Mouse (Mus musculus) thymus, postnatal 36 days (tissue): ENCODE measurements around the gene Zfp618.

Experiments
- DNase-seq, 2 experiments: peaks; one replicate each; pipeline ENCODE4 v3.0.0; 2022; ENCODE audit warnings: mixed read lengths in 2 of 2

Gene Zfp618

DNA sequence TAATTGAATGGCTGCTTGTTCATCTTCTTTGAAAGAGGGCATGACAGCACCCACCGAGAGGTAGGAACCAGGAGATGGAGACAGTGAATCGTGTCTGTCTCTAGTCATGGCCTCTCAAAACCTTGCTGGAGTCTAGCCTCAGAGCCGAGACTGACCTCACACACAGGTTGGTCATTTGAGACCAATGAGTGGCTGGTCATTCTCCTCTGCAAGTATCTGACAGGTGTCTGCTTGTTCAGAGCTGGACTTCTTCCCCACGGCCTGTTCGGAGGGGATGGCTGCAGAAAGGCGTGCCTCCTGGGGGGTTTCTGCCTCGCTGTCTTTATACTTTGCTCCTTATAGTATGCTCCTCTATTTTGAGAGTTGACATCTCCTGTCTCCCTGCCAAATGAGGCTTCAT is 70.6 kb downstream of the Zfp618 start:
- DNase-seq = no peak

DNA sequence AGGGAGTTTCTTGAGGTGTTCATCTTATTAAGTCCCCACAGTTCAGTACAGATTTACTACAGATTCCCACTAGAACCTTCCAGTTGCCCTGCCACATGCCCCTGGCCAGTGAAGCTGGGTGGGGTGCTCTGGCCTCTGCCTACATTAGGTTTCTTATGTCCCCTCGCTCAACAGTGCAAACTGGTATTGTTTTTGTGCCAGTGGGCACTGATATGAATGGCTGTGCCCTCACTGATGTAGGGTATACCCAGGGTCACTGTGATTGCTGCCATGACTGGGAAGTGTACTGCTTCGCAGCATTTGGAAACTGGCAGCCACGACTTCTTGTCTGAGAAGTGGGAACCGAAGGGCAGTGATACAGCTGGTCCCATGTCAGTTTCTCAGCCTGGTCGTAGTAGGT is 71.4 kb downstream of the Zfp618 start:
- no peak for DNase-seq

DNA sequence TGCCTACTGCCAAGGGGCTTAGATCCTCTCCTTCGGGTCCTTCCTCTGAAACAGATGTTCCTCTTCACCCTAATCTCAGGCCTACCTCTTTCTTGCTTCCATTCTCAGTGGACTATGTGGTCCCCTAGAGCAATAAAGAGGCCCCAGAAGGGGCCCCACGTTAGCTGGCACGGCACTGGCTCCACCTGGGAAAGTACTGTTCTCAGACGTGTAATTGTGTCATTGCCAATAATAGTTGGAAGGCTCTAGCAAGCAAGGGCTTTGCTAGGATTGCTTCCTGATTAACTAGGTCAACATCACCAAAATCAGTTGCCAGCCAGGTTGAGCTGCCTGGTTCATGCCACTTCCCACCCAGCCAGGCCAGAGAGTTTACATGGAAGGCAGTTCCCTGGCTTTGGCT is 72.2 kb downstream of the Zfp618 start:
- DNase-seq = no peak

DNA sequence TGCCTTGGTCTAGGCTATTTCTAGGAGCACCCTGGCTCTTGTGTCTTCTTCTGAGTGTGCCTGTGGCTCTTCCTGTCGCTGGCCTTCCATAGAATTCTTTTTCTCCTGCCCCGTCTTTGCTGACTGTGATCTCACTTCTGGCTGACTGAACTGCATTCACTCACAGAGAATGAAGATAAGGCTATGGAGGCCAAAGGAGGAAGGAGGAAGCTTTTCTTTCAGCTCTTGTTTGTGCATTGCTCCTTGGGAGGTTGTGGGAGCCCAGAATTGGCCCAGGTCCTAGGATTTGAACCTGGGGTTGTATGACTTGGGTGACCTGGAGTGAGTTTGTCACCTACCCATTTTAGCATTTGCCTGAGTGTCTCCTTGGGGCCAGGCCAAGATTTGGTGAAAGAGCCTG is 72.9 kb downstream of the Zfp618 start:
- DNase-seq = no peak

DNA sequence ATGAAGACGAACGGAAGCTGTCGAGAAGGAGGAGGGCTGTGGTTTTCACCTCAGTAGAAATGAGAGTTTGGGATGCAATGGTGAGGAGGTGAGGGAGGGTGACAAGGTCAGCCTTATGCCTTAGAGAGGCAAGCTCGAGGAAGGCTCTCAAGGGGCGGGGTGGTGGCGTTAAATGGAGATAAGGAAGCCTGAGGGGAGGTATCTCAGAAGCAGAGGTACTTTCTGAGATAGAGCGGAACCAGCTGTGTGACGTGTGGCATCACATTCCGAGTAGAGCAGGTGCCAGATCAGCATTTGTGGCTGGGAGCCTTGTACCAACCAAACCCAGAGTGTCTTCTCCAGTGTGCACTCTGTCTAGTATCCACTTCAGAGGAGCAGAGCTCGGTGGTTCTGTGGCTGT is 73.6 kb downstream of the Zfp618 start:
- no peak for DNase-seq

DNA sequence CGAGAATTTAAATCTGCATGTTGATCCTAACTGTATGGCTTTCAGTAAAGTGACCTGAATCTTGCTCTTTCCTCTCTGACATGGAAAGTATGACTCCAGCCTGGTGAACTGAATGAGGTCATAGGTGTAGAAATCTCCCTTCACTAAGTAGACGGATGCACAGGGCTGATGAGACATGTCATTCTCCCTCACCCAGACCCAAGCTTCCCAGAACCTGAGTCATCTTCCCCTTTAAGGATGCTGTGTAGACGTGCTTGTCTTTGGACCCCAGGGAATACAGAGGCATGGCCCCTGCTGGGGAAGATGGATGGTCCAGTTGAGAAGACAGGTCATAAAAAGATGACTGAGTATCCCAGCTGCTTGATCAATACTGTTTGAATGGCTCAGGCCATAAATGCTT is 83.2 kb downstream of the Zfp618 start:
- DNase-seq = no peak

DNA sequence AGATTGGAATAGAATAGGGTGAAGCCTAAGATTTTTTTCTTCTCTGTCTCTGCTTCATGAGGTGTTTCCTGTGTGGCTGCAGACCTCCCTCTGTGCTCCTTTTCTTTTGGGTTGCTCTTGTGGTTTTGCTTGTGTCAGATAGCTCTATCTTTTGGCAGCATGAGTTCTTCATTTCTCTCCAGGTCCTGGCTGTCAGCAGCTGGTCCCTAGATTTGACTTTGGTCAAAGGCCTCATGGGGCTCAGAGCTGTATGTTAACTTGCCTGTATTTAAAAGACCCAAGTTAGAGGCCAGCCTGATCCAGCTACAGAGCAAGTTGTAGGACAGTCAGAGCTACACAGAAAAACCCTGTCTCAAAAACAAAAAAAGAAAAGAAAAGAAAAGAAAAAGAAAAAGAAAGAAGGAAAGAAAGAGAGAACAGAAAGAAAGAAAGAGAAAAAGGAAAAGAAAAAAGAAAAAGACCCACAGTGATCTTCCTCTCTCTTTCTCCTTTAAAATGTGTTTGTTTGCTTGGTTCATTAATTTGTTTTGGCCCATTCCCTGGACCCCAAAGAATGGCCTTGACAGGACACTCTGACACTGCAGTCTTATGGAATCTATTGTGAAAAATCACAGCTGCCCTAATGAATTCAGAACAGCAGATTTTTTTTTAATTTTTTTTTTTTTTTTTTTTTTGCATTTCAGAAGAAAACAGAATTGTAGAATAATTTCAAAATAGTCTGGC is 84.4 kb downstream of the Zfp618 start:
- DNase-seq = no peak

DNA sequence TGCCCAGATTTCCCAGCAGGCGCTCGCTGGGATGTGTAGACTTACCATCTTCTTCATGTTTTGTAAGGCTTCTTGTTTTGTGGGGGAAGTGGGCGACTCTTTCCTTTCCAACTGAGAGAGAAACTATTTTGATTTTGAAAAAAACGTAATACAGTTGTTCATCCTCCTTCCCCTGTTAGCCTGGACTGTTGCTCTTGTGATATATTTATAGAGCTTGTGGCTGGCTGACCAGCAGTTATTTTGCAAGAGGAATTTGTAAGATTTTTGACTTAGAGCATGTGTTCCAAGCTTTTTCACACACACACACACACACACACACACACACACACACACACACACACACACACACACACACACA is 84.9 kb downstream of the Zfp618 start:
- no peak for DNase-seq

DNA sequence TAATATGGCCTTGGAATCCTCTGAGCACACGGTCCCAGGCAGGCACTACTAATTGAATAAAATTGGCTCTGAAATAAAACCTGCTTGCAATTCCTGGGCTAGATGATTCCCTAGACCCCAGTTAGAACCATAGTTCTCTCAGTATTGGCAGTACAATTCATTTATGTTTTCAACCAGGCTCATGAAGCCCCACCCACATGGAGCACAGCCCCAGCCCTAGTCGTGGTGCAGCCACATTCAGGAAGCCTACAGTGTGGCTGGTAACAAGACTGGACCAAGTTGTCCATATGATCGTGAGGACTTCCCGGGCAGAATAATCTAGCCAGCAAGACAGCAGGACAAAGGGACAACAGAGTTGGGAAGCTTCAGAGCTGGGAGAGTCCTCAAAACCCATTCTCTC is 85.6 kb downstream of the Zfp618 start:
- DNase-seq = no peak

DNA sequence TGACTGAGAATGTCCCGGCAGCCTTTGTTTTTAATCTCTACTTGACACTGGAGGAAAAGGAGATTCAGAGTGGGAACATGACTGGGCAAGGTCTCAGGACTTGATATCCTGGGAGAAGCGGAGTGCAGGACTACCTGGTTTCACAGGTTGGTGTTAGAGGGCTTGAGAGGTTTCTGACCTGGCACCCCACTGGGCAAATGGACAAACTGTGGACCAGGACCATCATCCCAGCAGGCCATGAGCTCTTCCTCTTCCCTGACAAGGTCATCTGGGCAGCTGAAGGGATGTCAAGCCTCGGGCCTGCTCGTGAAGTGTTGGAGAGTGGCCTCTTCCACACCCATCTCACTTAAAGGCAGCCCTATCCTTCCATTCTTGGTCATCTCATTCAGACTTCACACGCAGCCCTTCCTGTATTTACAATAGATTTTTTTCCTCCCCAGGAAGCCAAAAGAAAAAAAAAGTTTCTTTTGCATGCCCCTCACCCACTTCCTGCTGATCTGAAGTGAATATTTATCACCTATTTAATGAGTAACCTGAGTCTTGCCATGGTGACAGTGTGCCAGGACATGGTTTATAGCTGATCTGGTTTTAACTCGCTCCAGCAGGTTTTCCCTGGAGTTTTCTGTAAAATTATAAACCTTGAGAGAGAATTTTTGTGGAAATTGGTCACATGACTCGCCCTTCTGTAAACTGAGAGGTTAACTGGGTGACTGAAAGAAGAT is 86.7 kb downstream of the Zfp618 start:
- no peak for DNase-seq

DNA sequence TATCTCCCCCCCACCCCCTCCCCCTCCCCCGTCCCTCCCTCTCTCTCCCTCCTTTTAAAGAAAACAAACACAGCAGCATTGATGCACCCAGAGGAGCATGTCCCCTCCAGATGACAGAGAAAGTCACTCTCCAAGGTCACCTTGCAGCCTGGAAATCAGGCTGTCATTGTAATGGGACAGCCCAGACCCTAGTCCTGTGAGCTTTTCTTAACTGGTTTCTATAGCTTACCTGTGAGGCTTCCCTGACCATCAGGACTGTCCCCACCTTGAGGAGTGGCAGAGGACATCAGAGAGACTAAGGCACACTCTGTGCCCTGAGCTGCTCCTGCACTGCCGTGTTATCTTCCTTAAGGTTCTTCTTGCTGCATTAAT is 87.3 kb downstream of the Zfp618 start:
- DNase-seq = no peak

DNA sequence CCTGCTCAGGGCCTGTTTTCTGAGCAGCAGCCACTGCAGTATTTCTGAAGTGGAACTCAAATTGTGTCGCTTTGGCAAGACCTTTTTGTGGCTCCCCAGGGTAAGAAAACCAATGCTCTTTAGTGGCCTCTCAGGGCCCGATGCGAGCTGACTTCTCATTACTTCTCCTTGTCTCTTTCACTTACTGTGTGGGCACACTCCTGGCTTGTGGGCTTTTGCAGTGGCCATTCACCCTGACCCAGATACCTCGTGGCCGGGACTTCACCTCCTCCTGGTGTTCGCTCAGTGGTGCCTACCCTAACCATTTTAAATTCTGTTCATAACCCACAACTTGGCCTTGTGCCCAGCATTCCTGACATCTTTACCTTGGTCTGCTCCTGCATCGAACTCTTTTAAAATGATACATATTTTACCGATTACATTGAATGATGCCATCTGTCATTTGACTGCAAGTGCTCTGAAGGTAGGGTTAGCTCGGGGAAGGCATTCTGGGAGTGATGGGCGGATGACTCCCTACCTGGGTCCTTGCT is 89.9 kb downstream of the Zfp618 start:
- DNase-seq = no peak

DNA sequence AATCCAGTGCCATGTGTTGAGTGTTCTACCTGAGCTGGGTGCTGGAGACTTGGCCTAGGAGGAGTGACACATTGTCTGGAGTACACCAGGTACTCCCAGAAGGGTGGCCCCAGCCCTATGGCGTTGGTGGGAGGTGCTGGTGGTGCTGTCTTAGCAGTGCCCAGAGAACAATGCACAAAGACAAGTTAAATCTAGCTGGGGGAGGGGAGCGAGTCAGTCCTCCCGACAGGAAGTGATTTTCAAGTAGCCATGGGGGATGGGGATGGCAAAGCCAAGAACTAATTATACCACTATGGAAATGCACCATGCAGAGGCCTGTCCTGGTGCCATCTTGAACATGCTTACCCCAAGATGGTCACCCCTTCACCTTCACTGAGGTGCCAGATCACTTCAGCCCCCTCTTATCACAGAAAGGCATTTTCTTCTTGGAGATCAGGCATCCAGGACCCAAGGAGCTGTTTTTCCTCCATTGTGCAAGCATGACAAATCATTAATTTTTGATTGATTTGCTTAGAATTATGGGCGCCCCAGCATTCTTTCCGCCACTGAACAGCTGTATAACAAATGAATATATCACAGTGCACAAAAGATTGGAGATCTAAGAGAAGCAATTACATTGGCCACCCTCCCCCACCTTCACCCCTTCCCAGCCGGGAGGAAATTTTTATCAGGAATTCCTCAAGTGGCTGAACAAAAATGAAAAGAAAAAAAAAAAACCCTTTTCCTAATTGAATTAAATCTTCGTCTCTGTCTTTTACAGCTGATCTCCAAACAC is 91.5 kb downstream of the Zfp618 start:
- DNase-seq = peak in 1 of 2 experiments; percentile 5

DNA sequence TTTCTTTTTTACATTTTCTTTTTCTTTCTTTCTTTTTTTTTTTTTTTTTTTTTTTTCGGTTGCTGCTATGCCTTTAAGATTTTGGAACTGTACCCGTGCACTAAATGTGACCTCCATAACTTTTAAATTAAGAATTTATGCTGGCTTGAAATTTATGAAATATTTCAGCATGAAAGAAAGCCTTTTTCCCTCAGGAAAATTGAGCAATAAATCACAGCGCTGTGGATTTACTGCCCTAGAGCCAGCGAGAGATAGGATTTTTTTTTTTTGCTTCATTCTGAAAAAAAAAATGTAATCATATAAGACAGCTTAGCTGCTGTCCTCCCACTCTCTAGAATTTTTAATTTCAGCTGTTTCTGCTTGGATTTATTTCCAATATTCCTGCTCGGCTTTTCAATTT is 92.2 kb downstream of the Zfp618 start:
- no peak for DNase-seq

DNA sequence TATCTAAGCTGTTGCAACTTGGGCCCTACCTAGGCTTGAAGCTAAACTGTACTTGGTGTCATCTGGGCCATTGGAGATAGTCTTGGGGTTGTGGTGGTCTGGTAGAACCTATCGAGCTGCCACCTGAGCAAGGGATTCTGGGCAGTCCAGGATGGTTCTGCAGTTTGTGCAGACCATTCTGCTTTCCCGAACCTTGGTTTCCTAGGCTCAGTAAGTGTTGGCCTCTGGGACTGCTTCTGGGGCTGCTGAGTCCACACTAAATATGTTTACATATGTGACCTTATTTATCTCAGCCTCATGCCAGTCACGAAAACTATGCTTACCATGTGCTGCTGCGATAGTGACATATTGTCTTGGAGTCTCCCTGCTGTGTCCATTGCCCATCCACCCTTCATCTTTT is 93.3 kb downstream of the Zfp618 start:
- peak in 1 of 2 experiments; percentile 0 for DNase-seq

DNA sequence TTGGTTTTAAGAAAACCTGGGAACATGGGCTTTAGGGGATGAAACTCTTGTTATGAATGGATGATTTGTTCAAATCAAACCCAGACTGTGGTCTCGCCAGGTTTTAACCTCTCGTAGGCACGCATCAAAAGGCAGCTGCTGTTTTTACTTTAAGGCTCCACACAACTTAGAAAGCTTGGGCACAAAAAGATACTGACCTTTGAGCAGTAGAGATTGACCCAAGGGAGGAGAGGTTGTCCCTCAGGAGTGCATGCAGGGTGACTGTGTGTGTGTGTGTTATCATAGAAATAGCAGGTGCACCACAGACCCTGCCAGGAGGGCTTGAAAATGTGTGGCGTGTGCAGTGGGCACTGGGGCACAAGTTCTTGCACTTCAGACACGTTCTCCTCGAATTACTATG is 95.0 kb downstream of the Zfp618 start:
- DNase-seq = peak in 1 of 2 experiments; percentile 1

DNA sequence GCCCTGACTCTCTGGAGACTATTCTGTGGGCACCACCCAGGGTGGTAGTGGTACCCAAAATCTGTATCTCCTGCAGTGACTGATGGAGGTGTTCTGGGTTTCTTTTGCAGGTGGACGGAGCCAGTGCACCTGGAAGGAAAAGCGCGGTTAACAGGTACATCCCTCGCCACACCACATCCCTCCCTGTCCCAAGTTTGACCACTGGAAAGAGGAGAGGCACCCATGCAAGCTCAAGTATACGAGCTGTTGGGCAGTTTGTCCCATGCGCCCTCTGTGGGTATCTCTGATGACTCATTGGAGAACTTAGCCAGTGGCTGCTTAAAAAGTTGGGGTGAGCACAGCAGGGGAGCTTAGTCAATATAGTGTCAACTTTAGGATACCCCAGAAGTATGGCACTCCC is 96.0 kb downstream of the Zfp618 start:
- DNase-seq = peak in 1 of 2 experiments; percentile 5

DNA sequence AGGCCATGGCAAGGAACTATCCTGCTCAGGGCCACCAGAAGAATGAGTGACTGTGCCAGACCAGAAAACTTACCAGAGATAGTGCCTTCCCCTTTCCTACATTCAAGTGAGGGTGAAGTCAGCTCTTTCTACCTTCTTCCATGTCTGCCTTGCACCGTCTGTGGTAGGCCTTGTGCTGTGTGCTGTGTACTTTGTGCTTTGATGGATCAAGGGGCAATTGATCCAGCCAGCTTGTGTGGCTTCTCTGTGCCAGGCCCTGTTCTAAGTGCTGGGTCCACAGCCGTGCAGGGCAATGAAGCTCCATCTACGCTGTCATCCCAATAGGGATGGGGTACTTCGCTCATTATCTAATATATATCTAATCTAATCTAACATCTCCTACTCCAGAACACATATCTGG is 98.0 kb downstream of the Zfp618 start:
- no peak for DNase-seq

DNA sequence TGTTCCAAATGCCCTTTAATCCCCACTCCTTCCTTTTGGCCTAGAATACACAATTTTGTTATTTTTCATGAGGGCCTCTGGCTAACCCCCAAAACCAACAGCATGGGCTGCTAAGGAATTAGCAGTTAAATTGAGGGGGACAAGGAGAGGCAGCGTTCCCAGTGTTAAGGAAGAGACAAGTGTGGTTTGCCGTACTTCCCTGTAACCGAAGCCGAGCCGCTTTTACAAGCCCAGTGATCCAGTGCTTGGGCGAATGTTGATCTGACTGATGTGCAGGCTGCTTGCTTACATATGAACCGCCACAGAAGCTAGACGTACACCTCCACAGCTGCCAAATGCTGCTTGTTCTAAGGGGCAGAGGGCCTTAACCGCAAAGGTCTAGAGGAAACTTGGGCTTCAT is 99.5 kb downstream of the Zfp618 start:
- DNase-seq = peak in 1 of 2 experiments; percentile 5

DNA sequence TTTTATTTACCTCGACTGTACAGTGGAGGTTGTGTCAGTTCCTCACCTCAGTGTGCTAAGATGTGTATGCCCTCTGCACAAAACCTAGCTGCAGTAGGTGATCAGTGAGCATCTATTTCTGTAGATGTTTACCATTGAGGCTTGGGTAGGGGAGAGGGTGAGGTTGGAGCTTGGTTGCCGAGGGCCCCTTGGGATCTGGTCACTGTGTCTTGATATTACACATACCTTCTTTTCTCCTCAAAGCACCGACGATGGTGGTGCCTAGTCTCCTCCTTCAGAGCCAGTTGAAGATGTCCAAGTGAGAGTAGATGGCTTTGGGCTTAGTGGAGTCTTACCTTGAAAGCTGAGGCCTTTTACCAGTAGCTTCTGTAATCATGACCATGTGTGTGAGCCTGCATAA is 101.4 kb downstream of the Zfp618 start:
- peak in 1 of 2 experiments; percentile 1 for DNase-seq

DNA sequence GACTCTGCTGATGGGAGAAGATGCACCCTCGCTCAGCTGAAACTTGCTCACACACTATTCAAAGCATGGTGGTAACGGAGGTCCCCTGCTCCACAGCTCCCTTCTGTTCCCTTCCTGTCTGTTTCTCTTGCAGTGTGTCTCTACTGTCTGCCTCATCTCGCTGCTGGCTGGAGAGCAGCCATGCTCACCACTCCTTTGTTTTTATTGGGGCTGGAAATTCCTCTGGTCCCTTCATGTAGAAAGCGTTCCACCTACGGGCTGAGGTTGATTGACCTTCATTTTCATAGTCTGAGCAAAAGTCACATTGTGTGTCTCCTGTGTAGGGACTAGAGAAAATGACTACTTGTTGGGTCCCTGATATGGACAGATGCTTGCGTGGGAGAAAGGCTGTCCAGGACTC is 102.4 kb downstream of the Zfp618 start:
- peak in 1 of 2 experiments; percentile 0 for DNase-seq

DNA sequence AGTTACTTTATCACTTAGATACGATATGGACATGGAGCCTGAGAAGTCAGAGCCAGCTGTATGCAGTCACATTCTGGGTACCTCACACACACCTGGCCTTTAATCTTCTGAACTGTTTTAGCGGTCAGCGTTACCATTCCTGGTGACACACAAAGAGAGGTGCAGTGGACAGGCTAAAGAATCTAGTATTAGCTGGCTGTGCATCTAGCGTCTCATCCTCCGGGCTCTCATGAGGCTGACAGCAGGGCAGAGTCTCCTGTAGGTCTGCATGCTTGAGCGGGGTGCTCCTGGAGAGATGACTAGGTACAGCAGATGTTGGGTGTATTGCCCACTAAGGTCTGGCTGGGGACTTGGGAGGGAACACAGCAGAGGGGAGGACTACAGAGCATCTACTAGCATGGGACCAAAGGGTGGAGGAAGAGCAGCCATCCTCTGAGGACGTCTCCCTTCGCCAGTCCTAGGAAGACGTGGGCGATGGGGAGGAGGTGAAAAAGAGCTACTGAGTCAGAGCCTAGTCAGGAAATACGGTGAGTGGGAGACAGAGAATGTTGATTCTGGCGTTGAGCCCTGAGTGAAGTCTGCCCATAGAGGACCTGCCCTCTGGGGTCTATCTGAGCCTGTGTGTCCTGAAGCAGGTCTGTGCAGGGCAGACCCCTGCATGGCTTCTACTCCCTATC is 103.3 kb downstream of the Zfp618 start:
- no peak for DNase-seq
